Mouse (Mus musculus) erythroblast, embryonic 14.5 days (primary cell): ENCODE results near the gene Ugt1a6a.
"Not testable (repeated sequence)": the region's sequence is repeated elsewhere in the genome, so short reads cannot be mapped to it uniquely, and the experiment has no call there.

Experiments used
- GATA1 ChIP-seq: IDR thresholded peaks from 2 replicates; pipeline ENCODE4 v1.6.1; 2012; ENCODE audit warnings: low read length, inconsistent platforms, mixed read lengths
- TAL1 ChIP-seq: IDR thresholded peaks from 3 replicates; pipeline ENCODE4 v1.6.1; 2012; ENCODE audit warnings: low read length, inconsistent platforms, mixed read lengths

DNA sequence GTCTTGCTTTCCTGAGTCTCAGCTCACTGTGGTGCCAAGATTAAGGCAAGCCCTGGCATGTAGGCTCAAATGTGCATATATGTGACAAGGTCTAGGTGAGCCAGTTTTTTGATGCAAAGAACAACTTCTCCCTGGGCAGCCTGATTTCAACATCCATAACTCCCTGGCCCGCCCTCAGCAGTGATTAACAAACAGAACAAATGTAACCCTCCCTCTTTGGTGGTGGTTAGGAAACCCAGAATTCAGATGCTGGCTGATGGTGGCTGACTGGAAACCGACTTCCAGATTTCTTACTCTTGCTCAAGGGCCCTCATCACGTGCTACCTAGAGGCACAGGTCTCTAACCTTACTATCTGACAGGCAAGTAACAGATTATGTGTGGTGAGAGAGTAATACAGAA is 31.6 kb upstream of the Ugt1a6a start, which contains the start of gene Ugt1a6b:
- not testable (repeated sequence) for TF ChIP-seq GATA1, TAL1
